Mouse (Mus musculus) hindbrain, embryonic 15.5 days (tissue): ENCODE results near the gene Bloc1s6. TPM values are rescaled to one million over a fixed set of nuclear protein-coding genes. Genes with fewer than 3 reads are reported as not detected.

ENCODE experiments used
- ATAC-seq: fragments of 200-750 bp; cut with Nextera tagmentation; 2 replicates; pipeline ENCODE4 v1.8.0; 2017; ENCODE audit warnings: low read depth, moderate number of reproducible peaks, moderate TSS enrichment; ENCODE audit not compliant: low FRiP score
- H3K27ac ChIP-seq: fragments of 300-500 bp; sonication (generic); replicated peaks from 2 replicates; pipeline ENCODE4 v1.5.1; 2015; ENCODE audit warnings: mild to moderate bottlenecking, inconsistent platforms
- H3K27me3 ChIP-seq: fragments of 300-500 bp; sonication (generic); 2 replicates; pipeline ENCODE4 v1.6.1; 2015; ENCODE audit warnings: control low read depth, inconsistent platforms
- H3K36me3 ChIP-seq: fragments of 300-500 bp; sonication (generic); 2 replicates; pipeline ENCODE4 v1.6.1; 2015; ENCODE audit warnings: control low read depth, inconsistent platforms
- H3K4me1 ChIP-seq: fragments of 300-500 bp; sonication (generic); replicated peaks from 2 replicates; pipeline ENCODE4 v1.6.1; 2015; ENCODE audit warnings: control low read depth, inconsistent platforms
- H3K4me2 ChIP-seq: fragments of 300-500 bp; sonication (generic); 2 replicates; pipeline ENCODE4 v1.6.1; 2015; ENCODE audit warnings: moderate library complexity, mild to moderate bottlenecking, inconsistent platforms
- H3K4me3 ChIP-seq: fragments of 300-500 bp; sonication (generic); 2 replicates; pipeline ENCODE4 v1.5.1; 2015; ENCODE audit warnings: mild to moderate bottlenecking, inconsistent platforms
- H3K9ac ChIP-seq: fragments of 300-500 bp; sonication (generic); 2 replicates; pipeline ENCODE4 v1.6.1; 2015; ENCODE audit warnings: inconsistent platforms
- H3K9me3 ChIP-seq: fragments of 300-500 bp; sonication (generic); 2 replicates; pipeline ENCODE4 v1.6.1; 2016; ENCODE audit warnings: control low read depth, inconsistent platforms
- WGBS: fragments of 180-500 bp; shearing (Covaris S2); methylation state at CpG from one replicate; pipeline ENCODE4 v1.1.7; 2015; 5-methylcytosine and 5-hydroxymethylcytosine counted together
- polyA plus RNA-seq: library from polyadenylated mRNA; unstranded; fragments of >200 nt; fragmentation: Nextera tagmentation; extraction: Ambion mirVana; gene quantifications from 2 replicates; pipeline ENCODE4 v1.2.1, GENCODE M21; 2015

The Bloc1s6 gene
- 86.6 and 91.7 TPM in 2 replicates for polyA plus RNA-seq

DNA sequence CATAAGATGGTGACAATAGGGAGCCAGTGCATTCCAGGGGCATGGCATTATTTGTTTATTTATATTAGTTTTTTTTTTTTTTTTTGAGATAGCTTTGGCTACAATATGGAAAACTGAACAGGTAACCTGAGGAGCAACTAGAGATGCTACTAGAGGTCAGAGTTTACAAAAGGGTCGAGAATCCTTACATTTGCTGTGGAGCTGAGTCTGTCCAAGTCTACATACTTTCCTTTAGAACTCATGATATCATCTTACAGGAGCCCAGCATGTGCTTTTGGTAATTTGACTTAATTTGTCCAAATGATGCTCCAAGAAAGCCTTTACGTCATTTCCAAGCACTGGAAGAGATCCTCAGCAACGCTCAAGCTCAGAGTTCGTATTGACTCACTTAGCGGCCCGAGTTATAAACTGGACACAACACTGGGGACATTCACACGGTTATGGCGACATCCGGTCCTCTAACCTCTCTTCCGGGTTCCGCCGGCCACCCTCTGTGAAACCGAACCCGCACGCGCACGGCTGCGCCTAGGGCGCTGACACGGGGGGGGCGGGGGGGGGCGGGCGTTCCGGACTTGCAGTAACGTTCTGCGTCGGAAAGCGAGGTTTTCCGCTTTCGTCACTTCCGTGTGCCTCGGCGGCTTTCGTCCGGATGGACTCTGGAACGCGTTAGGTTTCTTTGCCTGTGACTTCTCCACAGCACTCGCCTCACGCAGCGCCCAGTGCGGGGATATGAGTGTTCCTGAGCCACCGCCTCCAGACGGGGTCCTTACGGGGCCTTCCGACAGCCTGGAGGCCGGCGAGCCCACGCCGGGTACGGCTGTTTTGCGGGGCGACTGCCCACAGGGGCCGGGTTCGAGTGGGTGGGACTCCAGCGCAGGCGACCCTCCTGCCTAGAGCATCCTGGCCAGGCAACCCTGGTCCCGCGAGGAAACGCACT lies at the start of gene Bloc1s6:
TSS of gene Bloc1s6 (plus strand) at position 610 of the 937 bp plus-strand sequence.
- WGBS: 1% methylated on average over 49 of the region's 59 CpGs
- Histone ChIP-seq H3K9ac (peak within 1 kb of the TSS; percentile 95), H3K27me3 (peaks cover 15% of the 10 kb centered on the region), H3K4me1 (peaks cover 24% of the 10 kb centered on the region), H3K27ac (peak within 1 kb of the TSS; percentile 97), H3K4me2 (peak within 1 kb of the TSS; percentile 67), H3K9me3 (no peaks in the 10 kb centered on the region), H3K36me3 (peaks cover 2% of the 10 kb centered on the region; the same call in 1 of the 2 replicates), H3K4me3 (peak within 1 kb of the TSS; percentile 99)
- ATAC-seq: peak; percentile 96

DNA sequence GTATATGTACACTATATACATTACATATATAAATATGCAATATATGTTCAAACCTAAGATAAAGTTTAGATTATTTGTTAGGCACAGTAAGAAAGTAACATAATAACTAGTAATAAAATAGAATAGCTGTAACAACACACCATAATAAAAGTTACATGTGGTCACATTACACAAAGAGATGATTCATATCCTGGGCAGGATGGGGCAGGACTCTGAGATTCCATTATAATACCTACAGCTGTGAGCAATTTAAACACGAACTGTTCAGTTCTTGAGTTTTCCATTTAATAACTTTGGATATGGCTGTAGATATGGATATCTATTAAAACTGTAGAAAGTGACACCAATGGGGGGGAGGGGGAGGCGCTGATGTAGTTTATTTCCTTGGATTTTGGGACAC lies 40.8 kb upstream of the Bloc1s6 start:
- Histone ChIP-seq H3K4me1 (peaks cover 18% of the 10 kb centered on the region), H3K9ac (no peak overlapping the region), H3K36me3 (no peaks in the 10 kb centered on the region), H3K27me3 (no peaks in the 10 kb centered on the region), H3K9me3 (no peaks in the 10 kb centered on the region), H3K27ac (no peak overlapping the region), H3K4me3 (no peak overlapping the region), H3K4me2 (no peak overlapping the region)
- no peak for ATAC-seq
- 93% methylated on average over 2 of the region's 2 CpGs for WGBS

DNA sequence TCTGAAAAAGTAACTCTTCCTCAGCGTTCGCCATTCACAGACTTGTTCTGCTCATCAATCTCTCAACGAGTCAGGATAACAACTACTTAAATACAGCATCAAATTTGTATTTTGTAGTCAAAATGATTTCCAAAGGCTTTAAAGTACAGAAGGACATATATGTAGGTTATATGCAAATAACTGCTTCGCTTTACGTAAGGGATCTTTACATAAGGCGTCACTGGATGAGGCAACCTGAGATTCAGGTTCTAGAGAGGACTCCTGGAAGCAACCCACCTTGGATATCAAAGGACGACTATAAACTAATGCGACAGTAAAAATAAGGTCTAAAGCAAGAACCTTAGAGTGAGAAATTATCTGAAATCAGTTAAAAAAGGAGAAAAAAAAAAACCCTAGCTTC lies 37.3 kb upstream of the Bloc1s6 start:
- H3K4me2 ChIP-seq: peak overlapping the region; percentile 74
- H3K9me3 ChIP-seq: no peaks in the 10 kb centered on the region
- peak overlapping the region; percentile 85 for H3K4me3 ChIP-seq
- H3K4me1 ChIP-seq: peaks cover 23% of the 10 kb centered on the region
- no peak for ATAC-seq
- no peaks in the 10 kb centered on the region for H3K36me3 ChIP-seq
- H3K9ac ChIP-seq: peak overlapping the region; percentile 80
- H3K27ac ChIP-seq: no peak overlapping the region
- no peaks in the 10 kb centered on the region for H3K27me3 ChIP-seq
- WGBS: 61% methylated on average over 8 of the region's 8 CpGs

DNA sequence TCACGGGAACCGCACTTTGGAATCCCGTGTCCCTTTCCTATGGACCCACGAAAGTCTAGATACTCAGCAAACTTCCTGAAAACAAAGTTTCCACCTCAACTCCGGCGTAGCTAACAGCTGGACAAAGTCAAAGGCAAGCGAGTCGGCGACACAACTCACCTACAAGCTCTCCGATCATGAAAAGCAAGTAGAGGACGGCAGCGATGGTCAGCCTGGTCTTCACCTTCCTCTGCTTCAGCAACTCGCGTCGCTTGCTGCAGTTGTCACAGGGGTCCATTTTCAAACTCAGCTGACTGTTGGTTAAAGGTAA lies 36.5 kb upstream of the Bloc1s6 start:
- Histone ChIP-seq H3K4me2 (peak overlapping the region; percentile 74), H3K27ac (peak overlapping the region; percentile 84; the same call in 1 of the 2 replicates), H3K9me3 (no peaks in the 10 kb centered on the region), H3K27me3 (no peaks in the 10 kb centered on the region), H3K4me3 (peak overlapping the region; percentile 85), H3K4me1 (peaks cover 23% of the 10 kb centered on the region), H3K9ac (peak overlapping the region; percentile 80), H3K36me3 (no peaks in the 10 kb centered on the region)
- under 1% methylated on average over 15 of the region's 15 CpGs for WGBS
- ATAC-seq: no peak; the same call in 1 of the 2 replicates

DNA sequence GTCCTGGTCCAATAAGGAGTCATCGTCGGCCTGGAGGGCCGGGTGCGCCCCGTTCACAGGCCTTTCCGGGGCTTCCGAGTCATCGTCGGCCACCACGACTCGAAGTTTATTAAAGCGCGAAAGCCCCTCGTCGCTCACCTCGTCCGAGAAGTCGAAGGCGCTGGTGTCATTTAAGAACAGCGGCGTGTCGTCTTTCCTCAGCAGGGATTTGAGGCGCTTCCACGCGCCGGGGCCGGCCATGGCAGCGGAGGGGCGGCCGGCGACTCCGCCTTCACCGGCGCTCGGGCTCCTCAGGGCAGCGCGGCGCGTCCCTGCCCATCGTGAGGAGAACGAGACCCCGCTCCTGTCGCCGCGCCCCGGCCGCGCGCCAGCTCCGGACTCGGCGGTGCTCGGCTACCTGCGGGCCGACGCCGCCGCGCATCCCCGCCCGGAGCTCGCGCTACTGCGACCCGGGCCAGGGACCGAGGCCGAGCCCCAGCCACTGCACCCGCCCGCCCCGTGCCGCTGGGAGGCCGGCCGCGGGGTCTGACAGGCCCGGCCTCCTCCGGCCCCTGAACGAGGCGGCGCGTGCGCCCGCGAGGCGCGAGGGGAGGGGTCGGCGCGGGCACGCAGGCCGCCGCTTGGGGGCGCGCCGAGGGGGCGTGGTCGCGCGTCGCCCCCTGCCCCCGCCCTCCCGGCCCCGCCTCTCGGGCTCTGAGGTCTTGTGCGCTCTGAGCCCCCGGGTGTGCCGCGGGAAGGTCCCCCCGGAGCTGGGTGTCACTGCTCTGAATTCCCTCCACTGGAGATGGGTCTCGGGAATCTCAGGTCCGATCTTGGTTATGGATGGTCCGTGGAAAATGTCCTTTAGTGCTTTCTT lies 35.9 kb upstream of the Bloc1s6 start, which contains the start of gene Slc30a4:
TSS of gene Slc30a4 (minus strand) at position 483 of the 856 bp plus-strand sequence.
- peak within 1 kb of the TSS; percentile 84 for H3K27ac ChIP-seq
- H3K9ac ChIP-seq: peak within 1 kb of the TSS; percentile 80
- peak within 1 kb of the TSS; percentile 85 for H3K4me3 ChIP-seq
- no peaks in the 10 kb centered on the region for H3K36me3 ChIP-seq
- under 1% methylated on average over 101 of the region's 111 CpGs for WGBS
- peaks cover 23% of the 10 kb centered on the region for H3K4me1 ChIP-seq
- ATAC-seq: peak; percentile 97
- H3K27me3 ChIP-seq: no peaks in the 10 kb centered on the region
- peak within 1 kb of the TSS; percentile 74 for H3K4me2 ChIP-seq
- H3K9me3 ChIP-seq: no peaks in the 10 kb centered on the region

DNA sequence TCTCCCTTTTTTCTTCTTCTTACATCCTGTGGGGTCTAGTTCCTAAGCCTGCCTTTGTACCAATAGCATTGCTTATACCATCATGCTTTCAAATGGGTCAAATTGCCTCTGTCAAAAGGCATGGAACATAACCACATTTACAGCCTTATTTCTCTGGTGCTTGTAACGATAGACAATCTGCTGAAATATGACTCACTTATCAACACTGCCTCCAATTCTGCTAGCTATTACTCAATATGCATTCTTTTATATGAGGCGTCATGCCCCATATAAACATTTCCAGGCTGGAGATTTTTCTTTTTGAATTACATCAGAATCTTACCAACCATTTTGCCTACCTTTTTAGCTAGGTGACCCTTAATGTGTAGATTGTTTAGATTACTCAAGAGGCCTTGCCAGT lies 33.7 kb upstream of the Bloc1s6 start:
- H3K4me3 ChIP-seq: no peak overlapping the region
- peaks cover 23% of the 10 kb centered on the region for H3K4me1 ChIP-seq
- H3K27me3 ChIP-seq: no peaks in the 10 kb centered on the region
- H3K4me2 ChIP-seq: no peak overlapping the region
- no peak for ATAC-seq
- no peak overlapping the region for H3K27ac ChIP-seq
- H3K9ac ChIP-seq: no peak overlapping the region
- no peaks in the 10 kb centered on the region for H3K36me3 ChIP-seq
- 91% methylated on average over 2 of the region's 2 CpGs for WGBS
- H3K9me3 ChIP-seq: no peaks in the 10 kb centered on the region

- no peak overlapping the region for H3K4me3 ChIP-seq
- no peak overlapping the region for H3K9ac ChIP-seq
- H3K4me2 ChIP-seq: no peak overlapping the region
- 0 out of 2 replicates have a peak, but pooled peaks cover 2% of the 10 kb centered on the region for H3K4me1 ChIP-seq
- no peak overlapping the region for H3K27ac ChIP-seq
- ATAC-seq: no peak
- no peaks in the 10 kb centered on the region for H3K9me3 ChIP-seq
- H3K27me3 ChIP-seq: no peaks in the 10 kb centered on the region
- no peaks in the 10 kb centered on the region for H3K36me3 ChIP-seq
- WGBS: 84% methylated on average over 3 of the region's 3 CpGs
Observed at GRCm38 (mm10) chr2:122708080-122708479, 30.2 kb upstream of the Bloc1s6 start.

DNA sequence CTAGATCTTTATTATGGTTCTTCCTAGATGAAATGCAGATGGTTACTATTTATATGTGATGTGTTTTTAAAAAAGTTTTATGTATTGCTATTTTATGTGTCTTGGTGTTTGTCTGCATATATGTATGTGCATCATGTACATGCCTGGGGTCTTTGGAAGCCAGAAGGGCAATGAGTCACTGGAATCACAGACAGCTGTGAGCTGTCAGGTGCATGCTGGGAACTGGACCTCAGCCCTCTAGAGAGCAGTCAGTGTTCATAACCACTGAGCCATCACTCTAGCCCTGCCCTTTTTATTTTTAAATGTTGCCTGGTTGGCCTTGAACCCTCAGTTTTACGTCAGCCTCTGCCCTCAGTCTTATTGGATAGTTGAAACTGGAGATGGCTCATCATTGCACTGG lies 29.1 kb upstream of the Bloc1s6 start:
- 69% methylated on average over 1 of the region's 1 CpGs for WGBS

GRCm38 (mm10) chr2:122711911-122712310 lies 26.4 kb upstream of the Bloc1s6 start:
- H3K4me1 ChIP-seq: no peaks in the 10 kb centered on the region
- no peak overlapping the region for H3K4me3 ChIP-seq
- H3K27ac ChIP-seq: no peak overlapping the region
- WGBS: 87% methylated on average over 3 of the region's 3 CpGs
- no peak overlapping the region for H3K4me2 ChIP-seq
- H3K9ac ChIP-seq: no peak overlapping the region
- H3K9me3 ChIP-seq: no peaks in the 10 kb centered on the region
- no peaks in the 10 kb centered on the region for H3K27me3 ChIP-seq
- H3K36me3 ChIP-seq: no peaks in the 10 kb centered on the region
- no peak for ATAC-seq

More for the DNA sequence above, 29.1 kb upstream of the Bloc1s6 start:
- Histone ChIP-seq H3K36me3 (no peaks in the 10 kb centered on the region), H3K9ac (no peak overlapping the region), H3K4me3 (no peak overlapping the region), H3K4me1 (no peaks in the 10 kb centered on the region), H3K27me3 (no peaks in the 10 kb centered on the region), H3K9me3 (no peaks in the 10 kb centered on the region), H3K27ac (no peak overlapping the region), H3K4me2 (no peak overlapping the region)
- ATAC-seq: no peak

GRCm38 (mm10) chr2:122712848-122713247 lies 25.5 kb upstream of the Bloc1s6 start:
- Histone ChIP-seq H3K9me3 (no peaks in the 10 kb centered on the region), H3K4me3 (no peak overlapping the region), H3K27me3 (no peaks in the 10 kb centered on the region), H3K4me2 (no peak overlapping the region), H3K4me1 (no peaks in the 10 kb centered on the region), H3K36me3 (no peaks in the 10 kb centered on the region), H3K27ac (no peak overlapping the region), H3K9ac (no peak overlapping the region)
- 85% methylated on average over 2 of the region's 2 CpGs for WGBS
- ATAC-seq: no peak

- ATAC-seq: no peak
- no peak overlapping the region for H3K4me2 ChIP-seq
- no peaks in the 10 kb centered on the region for H3K27me3 ChIP-seq
- H3K36me3 ChIP-seq: no peaks in the 10 kb centered on the region
- no peaks in the 10 kb centered on the region for H3K9me3 ChIP-seq
- WGBS: 75% methylated on average over 5 of the region's 5 CpGs
- no peak overlapping the region for H3K4me3 ChIP-seq
- no peak overlapping the region for H3K27ac ChIP-seq
- H3K9ac ChIP-seq: no peak overlapping the region
- no peaks in the 10 kb centered on the region for H3K4me1 ChIP-seq
Observed at GRCm38 (mm10) chr2:122715148-122715692, 23.1 kb upstream of the Bloc1s6 start.
